Mouse (Mus musculus) frontal cortex, adult 2 months (tissue): ENCODE data around the gene Slc16a11. TPM values are rescaled to one million over a fixed set of nuclear protein-coding genes. Genes with fewer than 3 reads are reported as not detected.
A peak's percentile ranks its signal among the peaks of the same experiment; 100 is the strongest.

Experiments used
- DNase-seq, 2 experiments: peaks; one replicate each; pipeline ENCODE4 v3.0.0; 2022; ENCODE audit warnings: low spot score in 1 of 2; ENCODE audit errors: extremely low spot score in 1 of 2
- polyA plus RNA-seq: library from polyadenylated mRNA; depleted of rRNA; stranded (reverse); fragments of >200 nt; gene quantifications from 2 replicates; pipeline ENCODE4 v1.2.3, GENCODE M21; 2012; rRNA removed

Slc16a11 gene
- polyA plus RNA-seq, 1 experiment = 48.3 TPM

- DNase-seq = peak in 1 of 2 experiments; percentile 83
Measured at GRCm38 (mm10) chr11:70247136-70247845, 34.7 kb downstream of the Slc16a11 start.

GRCm38 (mm10) chr11:70250150-70250549, 37.6 kb downstream of the Slc16a11 start:
- no peak for DNase-seq

- no peak for DNase-seq
Measured at GRCm38 (mm10) chr11:70251853-70252252, 39.3 kb downstream of the Slc16a11 start.

- DNase-seq = no peak
Measured at GRCm38 (mm10) chr11:70254337-70254736, 41.8 kb downstream of the Slc16a11 start.

- DNase-seq = no peak
Measured at GRCm38 (mm10) chr11:70254931-70255531, 42.5 kb downstream of the Slc16a11 start, which contains the start of gene Alox12. TSS of gene Alox12 (minus strand) at chr11:70255353.

GRCm38 (mm10) chr11:70259035-70259434, 46.5 kb downstream of the Slc16a11 start:
- DNase-seq = no peak

- DNase-seq = no peak
Measured at GRCm38 (mm10) chr11:70265252-70265651, 52.7 kb downstream of the Slc16a11 start.

- no peak for DNase-seq
Measured at GRCm38 (mm10) chr11:70265819-70266218, 53.3 kb downstream of the Slc16a11 start.

Other genes starting within 250 kb of the Slc16a11 start
- gene Cldn7, start 248.0 kb upstream of the Slc16a11 start, polyA plus RNA-seq = 0.10 and 0.34 TPM in 2 replicates
- gene Ctdnep1, start 231.6 kb upstream of the Slc16a11 start, polyA plus RNA-seq = 117 and 133 TPM in 2 replicates
- gene Elp5, start 230.2 kb upstream of the Slc16a11 start, polyA plus RNA-seq = 118 and 119 TPM in 2 replicates
- 291 and 371 TPM in 2 replicates for gene Gabarap, start 221.6 kb upstream of the Slc16a11 start, polyA plus RNA-seq
- 38.9 and 42.2 TPM in 2 replicates for gene Phf23, start 217.0 kb upstream of the Slc16a11 start, polyA plus RNA-seq
- gene Dvl2, start 212.2 kb upstream of the Slc16a11 start, polyA plus RNA-seq = 34.9 and 35.3 TPM in 2 replicates
- gene Acadvl, start 197.3 kb upstream of the Slc16a11 start, polyA plus RNA-seq = 69.8 and 74.0 TPM in 2 replicates
- 697 and 762 TPM in 2 replicates for gene Dlg4, start 195.8 kb upstream of the Slc16a11 start, polyA plus RNA-seq
- 2.4 and 3.6 TPM in 2 replicates for gene Asgr1, start 158.7 kb upstream of the Slc16a11 start, polyA plus RNA-seq
- gene Asgr2, start 120.1 kb upstream of the Slc16a11 start, polyA plus RNA-seq = 0.18 and 0.46 TPM in 2 replicates
- 0.42 and 0.92 TPM in 2 replicates for gene Mgl2, start 82.4 kb upstream of the Slc16a11 start, polyA plus RNA-seq
- gene Clec10a, start 56.6 kb upstream of the Slc16a11 start, polyA plus RNA-seq = 0.90 and 2.4 TPM in 2 replicates
- gene Slc16a13, start 8.3 kb downstream of the Slc16a11 start, polyA plus RNA-seq = 5.5 and 7.7 TPM in 2 replicates
- gene Bcl6b, start 17.0 kb downstream of the Slc16a11 start, polyA plus RNA-seq = 1.5 and 1.9 TPM in 2 replicates
- gene 0610010K14Rik, start 25.2 kb downstream of the Slc16a11 start, polyA plus RNA-seq = 73.4 and 85.4 TPM in 2 replicates
- gene Gm21988, start 27.1 kb downstream of the Slc16a11 start, polyA plus RNA-seq = 10.7 and 11.8 TPM in 2 replicates
- 321 and 335 TPM in 2 replicates for gene Rnasek, start 27.1 kb downstream of the Slc16a11 start, polyA plus RNA-seq
- 3.5 and 4.0 TPM in 2 replicates for gene Alox12, start 42.6 kb downstream of the Slc16a11 start, polyA plus RNA-seq
- 0.13 and 0.24 TPM in 2 replicates for gene Alox12e, start 109.9 kb downstream of the Slc16a11 start, polyA plus RNA-seq
- gene Alox15, start 139.3 kb downstream of the Slc16a11 start, polyA plus RNA-seq = 0.26 and 0.84 TPM in 2 replicates
- 19.3 and 20.9 TPM in 2 replicates for gene Pelp1, start 197.3 kb downstream of the Slc16a11 start, polyA plus RNA-seq
- 64.1 and 69.8 TPM in 2 replicates for gene Arrb2, start 219.9 kb downstream of the Slc16a11 start, polyA plus RNA-seq
- 15.8 and 17.3 TPM in 2 replicates for gene Med11, start 239.2 kb downstream of the Slc16a11 start, polyA plus RNA-seq
- 0.57 and 0.72 TPM in 2 replicates for gene Zmynd15, start 246.7 kb downstream of the Slc16a11 start, polyA plus RNA-seq
- 3.2 and 3.7 TPM in 2 replicates for gene Cxcl16, start 247.2 kb downstream of the Slc16a11 start, polyA plus RNA-seq